Mouse (Mus musculus): ENCODE results near the gene Slc25a20. TPM values are rescaled to one million over a fixed set of nuclear protein-coding genes. Genes with fewer than 3 reads are reported as not detected.
A peak's percentile ranks its signal among the peaks of the same experiment; 100 is the strongest.

The Slc25a20 gene
- 60.4 and 61.7 TPM in 2 replicates for polyA plus RNA-seq (2015; fragmentation: Nextera tagmentation; extraction: Ambion mirVana)

DNA sequence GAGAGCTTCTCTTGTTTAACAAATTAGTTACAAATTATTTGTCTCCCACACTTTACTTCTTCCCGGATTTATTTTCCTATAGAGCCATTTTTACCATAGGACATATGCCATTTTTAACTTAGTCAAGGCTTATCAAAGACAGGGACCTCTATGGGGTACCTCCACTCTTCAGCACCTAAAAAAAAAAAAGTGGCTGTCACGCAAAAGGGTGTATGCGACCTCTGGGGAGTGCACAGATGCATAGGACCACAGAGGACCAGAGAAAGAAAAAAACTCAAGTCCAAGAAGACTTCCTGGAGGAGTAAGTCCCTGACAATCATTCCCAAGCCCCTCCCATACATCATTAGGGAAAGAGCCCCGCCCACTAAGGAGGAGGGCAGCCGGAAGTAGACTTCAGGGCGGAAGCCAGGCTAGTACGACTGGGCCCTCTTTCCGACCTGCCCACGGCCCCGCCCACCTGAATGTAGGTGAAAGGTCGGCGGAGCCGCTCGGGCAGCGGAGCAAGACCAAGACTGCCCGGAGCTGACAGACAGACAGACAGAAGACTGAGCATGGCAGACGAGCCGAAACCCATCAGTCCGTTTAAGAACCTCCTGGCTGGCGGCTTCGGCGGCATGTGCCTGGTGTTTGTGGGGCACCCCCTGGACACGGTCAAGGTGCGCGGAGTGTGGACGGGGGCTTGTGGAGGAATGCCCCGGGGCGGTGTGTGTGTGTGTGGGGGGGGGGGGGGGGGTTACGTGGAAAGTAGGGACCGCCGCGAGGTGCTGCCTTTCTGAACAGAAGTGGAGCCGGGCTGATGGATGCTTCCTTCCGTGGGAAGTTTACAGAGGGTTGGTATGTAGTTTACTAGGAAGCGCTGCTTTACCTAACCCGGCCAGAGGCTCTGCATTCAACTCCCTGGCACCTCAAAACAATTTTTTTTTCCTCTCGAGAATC lies at the start of gene Slc25a20:
Gene Slc25a20, plus strand, starts transcription at position 412 of the 936 bp plus-strand sequence.
- H3K9me3 ChIP-seq (ENCODE audit: low read length) = no peaks in the 10 kb centered on the region

DNA sequence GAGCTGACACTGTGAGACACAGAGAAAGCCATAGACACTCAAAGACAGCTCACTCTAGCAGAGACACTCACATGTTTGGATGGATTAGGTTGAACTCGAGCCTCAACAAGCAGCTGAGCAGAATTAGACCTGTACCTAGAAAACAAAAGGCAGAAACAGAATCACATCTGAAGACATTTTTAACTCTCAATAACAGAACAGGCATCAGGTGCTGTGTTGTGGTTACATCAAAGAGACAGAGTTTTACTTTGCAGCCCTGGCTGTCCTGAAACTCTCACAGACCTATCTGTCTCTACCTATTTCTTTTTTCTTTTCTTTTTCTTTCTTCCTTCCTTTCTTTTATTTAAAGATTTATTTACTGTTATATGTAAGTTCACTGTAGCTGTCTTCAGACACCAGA lies 44.6 kb upstream of the Slc25a20 start:
- no peak for ATAC-seq (ENCODE audit: low FRiP score, low TSS enrichment)
- Histone ChIP-seq H3K4me3 (ENCODE audit: low read length) (no peak overlapping the region), H3K4me2 (replicated peaks; ENCODE audit: low read depth, low read length) (no peak overlapping the region), H3K9me3 (ENCODE audit: low read length) (no peaks in the 10 kb centered on the region), H3K27me3 (ENCODE audit: insufficient read depth, low read length) (no peaks in the 10 kb centered on the region), H3K27ac (ENCODE audit: low read length) (no peak overlapping the region), H3K4me1 (ENCODE audit: insufficient read depth, low read length) (no peaks in the 10 kb centered on the region), H3K9ac (replicated peaks; ENCODE audit: low read length) (no peak overlapping the region), H3K36me3 (ENCODE audit: insufficient read depth, low read length) (peaks cover 45% of the 10 kb centered on the region)
- 100% methylated on average over 1 of the region's 1 CpGs for WGBS

More for the DNA sequence above, at the start of gene Slc25a20:
- H3K4me2 ChIP-seq (replicated peaks; ENCODE audit: low read depth, low read length) = peak within 1 kb of the TSS; percentile 74
- H3K27ac ChIP-seq (ENCODE audit: low read length) = peak within 1 kb of the TSS; percentile 59; the same call in 1 of the 2 replicates
- peak within 1 kb of the TSS; percentile 72 for H3K9ac ChIP-seq (replicated peaks; ENCODE audit: low read length)
- no peaks in the 10 kb centered on the region for H3K27me3 ChIP-seq (ENCODE audit: insufficient read depth, low read length)
- H3K36me3 ChIP-seq (ENCODE audit: insufficient read depth, low read length) = no peaks in the 10 kb centered on the region
- 3% methylated on average over 31 of the region's 37 CpGs for WGBS
- ATAC-seq (ENCODE audit: low FRiP score, low TSS enrichment) = peak; percentile 96
- H3K4me3 ChIP-seq (ENCODE audit: low read length) = peak within 1 kb of the TSS; percentile 78
- H3K4me1 ChIP-seq (ENCODE audit: insufficient read depth, low read length) = peaks cover 9% of the 10 kb centered on the region

DNA sequence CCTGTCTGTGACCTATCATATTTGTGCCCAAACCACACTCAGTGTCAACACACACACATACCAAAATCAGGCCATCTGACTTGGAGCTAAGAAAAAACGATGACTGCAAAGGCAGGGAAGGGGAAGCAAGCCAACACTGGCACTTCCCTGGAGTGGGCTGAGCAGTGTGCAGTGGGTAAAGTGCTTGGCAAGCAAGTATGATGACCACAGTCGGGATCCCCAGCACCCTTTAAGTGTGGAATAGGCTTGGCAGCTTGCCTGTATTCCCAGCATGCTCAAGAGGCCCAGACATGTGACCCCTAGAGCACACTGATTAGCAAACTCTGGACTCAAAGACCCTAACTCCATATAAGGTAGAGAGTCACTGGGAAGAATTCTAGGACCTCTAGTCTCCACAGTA lies 35.4 kb upstream of the Slc25a20 start:
- WGBS = 77% methylated on average over 2 of the region's 2 CpGs
- no peak overlapping the region for H3K27ac ChIP-seq (ENCODE audit: low read length)
- no peak overlapping the region for H3K9ac ChIP-seq (replicated peaks; ENCODE audit: low read length)
- H3K27me3 ChIP-seq (ENCODE audit: insufficient read depth, low read length) = no peaks in the 10 kb centered on the region
- ATAC-seq (ENCODE audit: low FRiP score, low TSS enrichment) = no peak
- no peaks in the 10 kb centered on the region for H3K4me1 ChIP-seq (ENCODE audit: insufficient read depth, low read length)
- H3K4me3 ChIP-seq (ENCODE audit: low read length) = no peak overlapping the region
- no peaks in the 10 kb centered on the region for H3K9me3 ChIP-seq (ENCODE audit: low read length)
- H3K4me2 ChIP-seq (replicated peaks; ENCODE audit: low read depth, low read length) = no peak overlapping the region
- peaks cover 6% of the 10 kb centered on the region; the same call in 1 of the 2 replicates for H3K36me3 ChIP-seq (ENCODE audit: insufficient read depth, low read length)

DNA sequence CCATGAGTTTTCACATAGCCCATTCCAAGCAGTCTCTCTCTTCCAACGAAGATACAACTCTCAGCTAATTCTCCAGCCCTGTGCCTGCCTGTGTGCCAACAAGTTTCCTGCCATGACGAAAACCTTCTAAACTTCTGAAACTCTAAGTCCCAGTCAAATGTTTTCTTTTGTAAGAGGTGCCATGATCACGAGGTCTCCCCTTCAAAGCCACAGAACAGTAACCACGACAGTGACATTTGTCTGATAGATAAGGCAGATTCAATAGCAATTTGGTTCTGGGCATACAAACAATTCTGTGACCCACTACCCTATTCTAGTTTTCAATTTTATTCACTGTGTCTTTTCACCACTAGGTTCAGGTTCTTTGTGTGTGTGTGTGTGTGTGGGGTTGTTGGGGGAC lies 33.7 kb upstream of the Slc25a20 start:
- ATAC-seq (ENCODE audit: low FRiP score, low TSS enrichment) = no peak
- peaks cover 6% of the 10 kb centered on the region; the same call in 1 of the 2 replicates for H3K36me3 ChIP-seq (ENCODE audit: insufficient read depth, low read length)
- H3K4me3 ChIP-seq (ENCODE audit: low read length) = no peak overlapping the region
- H3K27me3 ChIP-seq (ENCODE audit: insufficient read depth, low read length) = no peaks in the 10 kb centered on the region
- no peak overlapping the region for H3K9ac ChIP-seq (replicated peaks; ENCODE audit: low read length)
- 88% methylated on average over 4 of the region's 4 CpGs for WGBS
- H3K4me2 ChIP-seq (replicated peaks; ENCODE audit: low read depth, low read length) = no peak overlapping the region
- H3K27ac ChIP-seq (ENCODE audit: low read length) = no peak overlapping the region
- no peaks in the 10 kb centered on the region for H3K9me3 ChIP-seq (ENCODE audit: low read length)
- no peaks in the 10 kb centered on the region for H3K4me1 ChIP-seq (ENCODE audit: insufficient read depth, low read length)

DNA sequence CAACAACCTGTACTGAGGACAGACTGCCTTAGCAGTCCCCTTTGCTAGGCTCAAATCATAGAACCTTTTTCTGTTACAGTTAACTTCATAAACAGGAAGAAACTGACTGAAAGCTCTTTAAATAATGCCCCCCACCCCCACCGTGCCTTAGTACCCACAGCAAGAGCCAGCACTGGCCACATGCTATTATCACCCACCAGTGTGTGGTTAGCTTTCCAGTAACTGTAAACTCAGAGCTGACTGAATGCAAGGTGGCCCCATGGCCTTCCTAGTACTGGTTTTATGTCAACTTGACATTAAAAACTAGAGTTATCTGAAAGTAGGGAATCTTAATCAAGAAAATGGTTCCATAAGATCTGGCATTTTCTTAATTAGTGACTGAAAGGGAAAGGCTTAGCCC lies 31.2 kb upstream of the Slc25a20 start:
- WGBS = 88% methylated on average over 1 of the region's 1 CpGs
- no peaks in the 10 kb centered on the region for H3K27me3 ChIP-seq (ENCODE audit: insufficient read depth, low read length)
- H3K4me2 ChIP-seq (replicated peaks; ENCODE audit: low read depth, low read length) = no peak overlapping the region
- H3K27ac ChIP-seq (ENCODE audit: low read length) = no peak overlapping the region
- H3K36me3 ChIP-seq (ENCODE audit: insufficient read depth, low read length) = peaks cover 6% of the 10 kb centered on the region; the same call in 1 of the 2 replicates
- H3K9me3 ChIP-seq (ENCODE audit: low read length) = no peaks in the 10 kb centered on the region
- no peaks in the 10 kb centered on the region for H3K4me1 ChIP-seq (ENCODE audit: insufficient read depth, low read length)
- no peak overlapping the region for H3K9ac ChIP-seq (replicated peaks; ENCODE audit: low read length)
- H3K4me3 ChIP-seq (ENCODE audit: low read length) = no peak overlapping the region
- ATAC-seq (ENCODE audit: low FRiP score, low TSS enrichment) = no peak

DNA sequence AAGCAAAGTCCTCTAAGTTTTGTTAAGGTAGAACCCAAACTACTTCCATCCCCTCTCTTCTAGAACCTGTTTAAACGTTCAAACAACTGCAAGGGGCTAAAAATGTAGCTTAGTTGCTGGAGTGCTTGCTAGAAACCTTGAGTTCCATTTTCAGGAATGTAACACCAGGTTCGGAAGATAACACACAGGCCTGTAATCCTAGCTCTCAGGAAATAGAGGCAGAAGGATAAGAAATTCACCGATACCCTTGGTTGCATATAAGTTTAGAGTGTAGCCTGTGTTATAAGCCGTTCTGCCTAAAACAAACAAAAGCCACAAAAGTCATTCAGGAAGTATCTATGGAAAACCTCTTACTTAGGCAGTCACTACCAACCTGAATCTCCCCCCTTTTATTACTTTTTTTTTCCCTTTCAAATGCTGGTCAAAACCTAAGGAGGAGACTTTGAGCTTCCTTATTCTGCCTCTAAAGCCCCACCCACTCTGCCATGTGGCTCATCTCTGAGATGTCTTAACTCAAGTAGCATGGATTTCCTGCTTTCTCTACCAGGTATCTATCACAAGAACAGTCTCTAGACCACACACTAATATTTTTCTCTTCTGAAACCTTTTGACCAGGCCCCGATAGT lies 30.1 kb upstream of the Slc25a20 start:
- H3K9ac ChIP-seq (replicated peaks; ENCODE audit: low read length) = no peak overlapping the region
- no peak for ATAC-seq (ENCODE audit: low FRiP score, low TSS enrichment)
- no peak overlapping the region for H3K27ac ChIP-seq (ENCODE audit: low read length)
- H3K4me1 ChIP-seq (ENCODE audit: insufficient read depth, low read length) = no peaks in the 10 kb centered on the region
- 85% methylated on average over 5 of the region's 5 CpGs for WGBS
- H3K4me3 ChIP-seq (ENCODE audit: low read length) = no peak overlapping the region
- H3K36me3 ChIP-seq (ENCODE audit: insufficient read depth, low read length) = peaks cover 4% of the 10 kb centered on the region; the same call in 1 of the 2 replicates
- H3K27me3 ChIP-seq (ENCODE audit: insufficient read depth, low read length) = no peaks in the 10 kb centered on the region
- H3K9me3 ChIP-seq (ENCODE audit: low read length) = no peaks in the 10 kb centered on the region
- no peak overlapping the region for H3K4me2 ChIP-seq (replicated peaks; ENCODE audit: low read depth, low read length)

DNA sequence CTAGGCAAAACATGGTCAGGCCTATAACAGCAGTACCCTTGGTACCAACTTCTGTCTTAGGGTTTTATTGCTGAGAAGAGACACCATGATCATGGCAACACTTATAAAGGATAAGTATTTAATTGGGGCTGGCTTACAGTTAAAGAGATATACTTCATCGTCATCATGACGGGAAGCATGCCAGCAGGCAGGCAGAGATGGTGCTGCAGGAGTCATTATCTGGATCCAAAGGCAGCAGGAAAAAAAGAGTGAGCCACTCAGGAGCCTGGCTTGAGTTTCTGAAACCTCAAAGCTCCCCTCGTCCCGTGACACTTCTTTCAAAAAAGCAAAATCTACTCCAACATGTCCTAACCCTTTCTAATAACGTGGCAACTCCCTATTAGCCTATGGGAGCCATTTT lies 29.5 kb upstream of the Slc25a20 start:
- 88% methylated on average over 5 of the region's 5 CpGs for WGBS
- Histone ChIP-seq H3K36me3 (ENCODE audit: insufficient read depth, low read length) (peaks cover 6% of the 10 kb centered on the region; the same call in 1 of the 2 replicates), H3K27me3 (ENCODE audit: insufficient read depth, low read length) (no peaks in the 10 kb centered on the region), H3K4me1 (ENCODE audit: insufficient read depth, low read length) (no peaks in the 10 kb centered on the region), H3K4me2 (replicated peaks; ENCODE audit: low read depth, low read length) (no peak overlapping the region), H3K4me3 (ENCODE audit: low read length) (no peak overlapping the region), H3K9ac (replicated peaks; ENCODE audit: low read length) (no peak overlapping the region), H3K27ac (ENCODE audit: low read length) (no peak overlapping the region), H3K9me3 (ENCODE audit: low read length) (no peaks in the 10 kb centered on the region)
- ATAC-seq (ENCODE audit: low FRiP score, low TSS enrichment) = no peak

DNA sequence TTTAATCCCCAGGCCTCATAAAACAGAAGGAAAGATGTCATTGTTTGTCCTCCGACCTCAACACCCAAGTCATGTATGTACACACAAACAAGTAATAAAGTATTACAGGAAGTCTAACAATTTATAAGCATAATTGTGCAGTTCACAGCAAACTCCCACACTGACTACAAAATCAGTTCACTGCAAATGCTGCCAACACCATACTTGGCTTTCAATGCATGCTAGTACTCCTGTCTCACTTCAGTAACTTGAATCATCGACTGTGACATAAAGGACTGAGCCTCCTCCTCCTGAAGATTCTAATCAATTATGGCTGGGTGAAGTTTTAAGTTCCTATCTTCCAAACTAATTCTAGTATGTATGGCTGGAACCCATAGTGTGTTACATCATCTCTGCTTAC lies 28.0 kb upstream of the Slc25a20 start:
- no peaks in the 10 kb centered on the region for H3K4me1 ChIP-seq (ENCODE audit: insufficient read depth, low read length)
- 45% methylated on average over 2 of the region's 2 CpGs for WGBS
- H3K27ac ChIP-seq (ENCODE audit: low read length) = no peak overlapping the region
- H3K9me3 ChIP-seq (ENCODE audit: low read length) = no peaks in the 10 kb centered on the region
- H3K4me2 ChIP-seq (replicated peaks; ENCODE audit: low read depth, low read length) = no peak overlapping the region
- no peak overlapping the region for H3K4me3 ChIP-seq (ENCODE audit: low read length)
- ATAC-seq (ENCODE audit: low FRiP score, low TSS enrichment) = no peak
- no peak overlapping the region for H3K9ac ChIP-seq (replicated peaks; ENCODE audit: low read length)
- peaks cover 6% of the 10 kb centered on the region; the same call in 1 of the 2 replicates for H3K36me3 ChIP-seq (ENCODE audit: insufficient read depth, low read length)
- H3K27me3 ChIP-seq (ENCODE audit: insufficient read depth, low read length) = no peaks in the 10 kb centered on the region

DNA sequence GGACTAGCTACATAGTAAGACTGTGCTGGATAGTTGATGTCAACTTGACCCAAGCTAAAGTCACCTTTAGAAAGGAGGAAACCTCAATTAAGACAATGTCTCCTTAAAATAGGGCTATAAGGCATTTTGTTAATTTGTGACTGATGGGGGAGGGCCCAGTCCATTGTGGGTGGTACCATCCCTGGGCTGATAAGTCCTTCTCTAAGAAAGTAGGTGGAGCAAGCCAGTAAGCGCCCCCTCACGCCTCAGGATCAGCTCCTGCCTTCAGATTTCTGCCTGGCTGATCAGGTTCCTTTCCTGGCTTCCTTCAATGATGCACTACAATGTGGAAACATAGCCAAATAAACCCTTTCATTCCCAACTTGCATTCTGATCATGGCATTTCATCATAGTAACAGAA lies 26.5 kb upstream of the Slc25a20 start:
- 70% methylated on average over 2 of the region's 2 CpGs for whole genome bisulfite sequencing
- Histone ChIP-seq H3K9ac (replicated peaks; ENCODE audit: low read length) (no peak overlapping the region), H3K36me3 (ENCODE audit: insufficient read depth, low read length) (0 out of 2 replicates have a peak, but pooled peaks cover 6% of the 10 kb centered on the region), H3K27ac (ENCODE audit: low read length) (no peak overlapping the region), H3K4me3 (ENCODE audit: low read length) (no peak overlapping the region), H3K27me3 (ENCODE audit: insufficient read depth, low read length) (no peaks in the 10 kb centered on the region), H3K4me2 (replicated peaks; ENCODE audit: low read depth, low read length) (no peak overlapping the region), H3K9me3 (ENCODE audit: low read length) (no peaks in the 10 kb centered on the region), H3K4me1 (ENCODE audit: insufficient read depth, low read length) (no peaks in the 10 kb centered on the region)
- ATAC-seq (ENCODE audit: low FRiP score, low TSS enrichment) = no peak

DNA sequence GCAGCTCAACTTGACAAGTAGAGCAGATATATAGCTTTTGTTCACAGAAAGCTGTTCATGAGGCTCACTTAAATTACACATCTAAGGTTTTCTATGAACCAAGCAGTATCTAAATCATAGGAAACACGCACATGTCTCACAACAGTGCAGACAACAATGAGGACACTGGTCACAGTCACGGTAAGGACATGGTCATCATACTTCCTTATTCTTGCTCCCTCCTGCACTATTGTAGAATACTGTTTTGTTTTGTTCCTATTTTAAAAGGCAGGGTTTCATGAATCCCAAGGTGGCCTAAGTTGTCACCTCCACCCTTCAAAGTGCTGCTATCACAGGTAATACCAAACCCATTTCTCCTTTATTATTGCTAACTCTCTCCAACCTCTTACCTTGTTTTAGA lies 22.1 kb upstream of the Slc25a20 start:
- H3K27me3 ChIP-seq (ENCODE audit: insufficient read depth, low read length) = no peaks in the 10 kb centered on the region
- peaks cover 9% of the 10 kb centered on the region for H3K36me3 ChIP-seq (ENCODE audit: insufficient read depth, low read length)
- no peak overlapping the region for H3K4me2 ChIP-seq (replicated peaks; ENCODE audit: low read depth, low read length)
- 93% methylated on average over 2 of the region's 2 CpGs for WGBS
- H3K27ac ChIP-seq (ENCODE audit: low read length) = no peak overlapping the region
- no peak for ATAC-seq (ENCODE audit: low FRiP score, low TSS enrichment)
- no peak overlapping the region for H3K4me3 ChIP-seq (ENCODE audit: low read length)
- no peaks in the 10 kb centered on the region for H3K9me3 ChIP-seq (ENCODE audit: low read length)
- no peaks in the 10 kb centered on the region for H3K4me1 ChIP-seq (ENCODE audit: insufficient read depth, low read length)
- H3K9ac ChIP-seq (replicated peaks; ENCODE audit: low read length) = no peak overlapping the region
